Mouse (Mus musculus) neural tube, embryonic 15.5 days (tissue): ENCODE data around the gene Snd1. TPM values are rescaled to one million over a fixed set of nuclear protein-coding genes. Genes with fewer than 3 reads are reported as not detected.
A peak's percentile ranks its signal among the peaks of the same experiment; 100 is the strongest.

ENCODE experiments used
- ATAC-seq: fragments of 200-750 bp; cut with Nextera tagmentation; 2 replicates; pipeline ENCODE4 v1.8.0; 2017; ENCODE audit warnings: mild to moderate bottlenecking, moderate TSS enrichment, moderate library complexity; ENCODE audit not compliant: low FRiP score
- H3K27ac ChIP-seq: fragments of 300-500 bp; sonication (generic); replicated peaks from 2 replicates; pipeline ENCODE4 v1.5.1; 2015; ENCODE audit warnings: mild to moderate bottlenecking, inconsistent platforms
- H3K27me3 ChIP-seq: fragments of 300-500 bp; sonication (generic); replicated peaks from 2 replicates; pipeline ENCODE4 v1.6.1; 2015; ENCODE audit warnings: inconsistent platforms
- H3K36me3 ChIP-seq: fragments of 300-500 bp; sonication (generic); 2 replicates; pipeline ENCODE4 v1.6.1; 2015; ENCODE audit warnings: inconsistent platforms
- H3K4me1 ChIP-seq: fragments of 300-500 bp; sonication (generic); 2 replicates; pipeline ENCODE4 v1.6.1; 2015; ENCODE audit warnings: inconsistent platforms
- H3K4me2 ChIP-seq: fragments of 300-500 bp; sonication (generic); 2 replicates; pipeline ENCODE4 v1.6.1; 2015; ENCODE audit warnings: inconsistent platforms, mild to moderate bottlenecking, moderate library complexity
- H3K4me3 ChIP-seq: fragments of 300-500 bp; sonication (generic); replicated peaks from 2 replicates; pipeline ENCODE4 v1.5.1; 2015; ENCODE audit warnings: mild to moderate bottlenecking, inconsistent platforms
- H3K9ac ChIP-seq: fragments of 300-500 bp; sonication (generic); replicated peaks from 2 replicates; pipeline ENCODE4 v1.6.1; 2015; ENCODE audit warnings: mild to moderate bottlenecking, inconsistent platforms
- H3K9me3 ChIP-seq: fragments of 300-500 bp; sonication (generic); replicated peaks from 2 replicates; pipeline ENCODE4 v1.6.1; 2016; ENCODE audit warnings: inconsistent platforms
- WGBS: fragments of 180-500 bp; shearing (Covaris S2); methylation state at CpG from one replicate; pipeline ENCODE4 v1.1.7; 2015; ENCODE audit warnings: mixed read lengths; 5-methylcytosine and 5-hydroxymethylcytosine counted together
- polyA plus RNA-seq: library from polyadenylated mRNA; unstranded; fragments of >200 nt; fragmentation: Nextera tagmentation; extraction: Ambion mirVana; gene quantifications from 2 replicates; pipeline ENCODE4 v1.2.1, GENCODE M21; 2015

Gene Snd1
- polyA plus RNA-seq, 1 experiment from 2014 or later, result 71.1 TPM

DNA sequence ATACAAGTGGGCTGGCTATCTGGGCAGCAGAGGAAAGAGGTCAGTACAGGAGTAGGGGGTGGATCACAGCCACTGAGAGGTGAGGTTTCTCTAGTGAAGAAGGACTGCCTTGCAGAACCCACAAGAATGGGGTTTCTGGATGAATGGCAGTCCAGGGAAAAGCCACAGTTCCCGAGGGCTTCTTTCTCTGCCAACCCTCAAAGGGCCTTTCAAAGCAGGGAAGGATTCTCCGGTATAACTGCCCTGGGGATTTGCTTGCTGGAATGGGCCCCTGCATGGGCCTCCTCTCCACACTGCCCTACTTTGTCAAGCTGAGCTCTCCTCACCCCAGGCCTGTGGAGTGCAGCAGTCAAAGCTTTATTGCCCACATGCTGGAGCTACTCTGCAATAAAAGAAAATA is 378.7 kb downstream of the Snd1 start:
- Histone ChIP-seq H3K9me3 (no peaks in the 10 kb centered on the region), H3K4me2 (0 out of 2 replicates have a peak overlapping the region, but pooled peaks have one; percentile 9), H3K27ac (peak overlapping the region; percentile 69), H3K36me3 (no peaks in the 10 kb centered on the region), H3K9ac (no peak overlapping the region), H3K4me1 (peaks cover 67% of the 10 kb centered on the region), H3K4me3 (no peak overlapping the region), H3K27me3 (no peaks in the 10 kb centered on the region)
- 0 out of 2 replicates have a peak, but pooled peaks have one; percentile 40 for ATAC-seq
- 6% methylated on average over 2 of the region's 2 CpGs for WGBS

DNA sequence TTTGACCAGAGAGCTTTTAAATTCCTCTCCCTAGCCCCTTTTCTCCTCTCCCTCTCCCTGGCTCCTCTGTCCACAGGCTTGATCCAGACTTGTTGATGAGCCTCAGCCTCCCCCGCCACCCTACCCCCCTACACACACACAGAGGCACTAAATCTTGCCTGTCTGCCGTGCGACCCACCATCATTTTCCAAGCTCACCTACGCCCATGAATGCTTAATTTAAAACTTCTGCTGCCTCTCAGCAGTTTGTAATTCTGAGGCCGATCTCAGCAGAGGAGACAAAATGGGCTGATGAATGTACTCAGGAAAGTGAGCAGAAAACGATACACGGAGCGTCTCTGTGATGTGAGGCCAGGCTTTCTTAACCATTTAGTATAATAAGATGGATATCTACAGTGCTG is 379.7 kb downstream of the Snd1 start:
- ATAC-seq, result peak; percentile 42; the same call in 1 of the 2 replicates

DNA sequence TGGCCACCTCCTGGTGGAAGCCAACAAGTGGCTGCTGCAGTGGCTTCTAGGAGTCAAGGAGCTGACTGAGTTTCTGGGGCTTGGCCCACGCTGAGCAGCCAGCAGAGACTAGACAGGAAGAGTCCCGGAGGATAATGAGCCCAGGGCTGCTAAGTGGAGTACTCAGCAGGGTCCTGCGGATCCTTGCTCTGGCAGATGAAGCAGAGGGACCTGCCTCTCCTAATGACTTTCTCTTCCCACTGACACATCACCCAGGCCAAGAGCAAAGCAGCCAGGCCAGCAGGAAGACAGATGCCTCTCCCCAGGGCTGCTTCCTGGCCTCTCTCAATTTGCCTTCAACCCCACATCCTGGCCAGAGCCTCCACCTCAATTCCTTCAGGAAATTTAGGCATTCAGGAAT is 380.5 kb downstream of the Snd1 start:
- no peak for ATAC-seq
- Histone ChIP-seq H3K9me3 (no peaks in the 10 kb centered on the region), H3K4me3 (no peak overlapping the region), H3K4me1 (peaks cover 56% of the 10 kb centered on the region), H3K9ac (no peak overlapping the region), H3K36me3 (no peaks in the 10 kb centered on the region), H3K27me3 (no peaks in the 10 kb centered on the region), H3K27ac (peak overlapping the region; percentile 69), H3K4me2 (no peak overlapping the region)
- WGBS, result 6% methylated on average over 3 of the region's 3 CpGs

More for the DNA sequence above, 379.7 kb downstream of the Snd1 start:
- Histone ChIP-seq H3K9ac (no peak overlapping the region), H3K4me3 (no peak overlapping the region), H3K36me3 (no peaks in the 10 kb centered on the region), H3K4me2 (no peak overlapping the region), H3K4me1 (peaks cover 57% of the 10 kb centered on the region), H3K9me3 (no peaks in the 10 kb centered on the region), H3K27me3 (no peaks in the 10 kb centered on the region), H3K27ac (peak overlapping the region; percentile 69; the same call in 1 of the 2 replicates)
- WGBS, result 18% methylated on average over 8 of the region's 8 CpGs

DNA sequence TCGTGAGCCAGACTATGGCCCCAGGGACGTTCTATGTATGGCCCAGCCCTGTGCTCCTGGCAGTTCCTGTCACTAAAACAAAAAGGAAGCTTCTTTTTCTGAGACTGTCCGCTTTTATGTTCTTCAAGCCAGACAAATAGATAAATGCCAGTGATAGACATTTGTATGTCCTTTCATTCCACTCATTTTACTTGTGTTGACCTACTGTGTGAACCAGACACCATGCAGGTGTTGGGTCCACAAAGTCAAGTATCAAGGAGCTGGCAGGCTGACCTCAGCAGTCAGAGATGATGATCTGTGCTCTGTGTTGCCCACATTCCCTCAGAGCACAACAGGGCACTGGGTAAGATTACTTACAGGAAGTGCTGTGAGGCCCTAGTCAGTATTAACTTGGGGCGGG is 381.9 kb downstream of the Snd1 start:
- Histone ChIP-seq H3K4me3 (no peak overlapping the region), H3K27me3 (no peaks in the 10 kb centered on the region), H3K27ac (no peak overlapping the region), H3K9me3 (no peaks in the 10 kb centered on the region), H3K4me2 (no peak overlapping the region), H3K9ac (no peak overlapping the region), H3K4me1 (peaks cover 57% of the 10 kb centered on the region), H3K36me3 (no peaks in the 10 kb centered on the region)
- WGBS, result 82% methylated on average over 4 of the region's 4 CpGs
- no peak for ATAC-seq

DNA sequence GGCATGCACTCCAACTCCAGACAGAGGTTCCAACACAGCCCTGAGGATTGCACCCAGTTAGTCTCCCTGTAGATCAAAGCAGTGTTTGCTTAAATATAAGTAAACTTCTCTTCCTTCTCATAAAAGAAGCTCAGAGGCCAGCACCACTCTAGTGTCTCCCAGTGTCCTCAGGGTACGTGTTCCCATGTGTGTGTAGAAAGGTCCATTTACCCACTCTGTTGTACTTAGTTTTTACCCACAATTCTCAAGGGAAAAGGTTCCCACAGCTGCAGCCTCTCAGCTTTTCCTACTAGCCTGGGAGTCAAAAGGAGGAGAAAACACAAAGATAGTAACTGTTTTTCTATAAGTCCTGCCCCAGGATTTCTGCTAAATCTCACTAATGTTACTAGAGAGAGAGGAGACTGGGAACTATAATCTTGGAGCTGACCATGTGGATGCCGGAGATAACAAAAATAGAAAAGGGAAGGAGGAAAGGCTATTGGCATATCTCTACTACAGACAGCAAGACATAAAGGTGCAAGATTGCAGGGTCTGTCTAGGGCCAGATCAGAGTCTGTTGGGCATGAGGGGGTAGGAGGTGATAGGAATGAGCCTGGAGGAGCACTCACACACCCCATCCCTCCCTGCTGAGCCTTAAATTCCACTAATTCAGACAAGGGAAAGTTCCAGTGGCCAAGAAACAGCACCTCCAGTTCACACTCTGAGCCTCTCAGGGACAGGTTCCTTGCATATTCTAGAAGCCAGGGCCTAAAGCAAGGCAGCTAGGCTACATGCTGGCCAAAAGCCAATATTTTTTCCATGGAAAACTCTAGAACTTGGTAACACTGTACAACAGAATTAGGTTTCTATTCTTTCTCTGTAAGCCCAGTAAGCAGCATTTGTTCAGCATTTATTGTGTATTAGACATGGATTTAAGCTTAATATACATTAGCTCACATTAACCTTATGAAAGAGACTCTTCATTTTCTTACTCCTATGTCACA is 382.6 kb downstream of the Snd1 start:
- no peak overlapping the region for H3K9ac ChIP-seq
- H3K9me3 ChIP-seq, result no peaks in the 10 kb centered on the region
- no peaks in the 10 kb centered on the region for H3K27me3 ChIP-seq
- 84% methylated on average over 2 of the region's 2 CpGs for WGBS
- ATAC-seq, result no peak
- no peaks in the 10 kb centered on the region for H3K36me3 ChIP-seq
- H3K4me3 ChIP-seq, result no peak overlapping the region
- H3K4me2 ChIP-seq, result no peak overlapping the region
- peaks cover 53% of the 10 kb centered on the region for H3K4me1 ChIP-seq
- H3K27ac ChIP-seq, result no peak overlapping the region

DNA sequence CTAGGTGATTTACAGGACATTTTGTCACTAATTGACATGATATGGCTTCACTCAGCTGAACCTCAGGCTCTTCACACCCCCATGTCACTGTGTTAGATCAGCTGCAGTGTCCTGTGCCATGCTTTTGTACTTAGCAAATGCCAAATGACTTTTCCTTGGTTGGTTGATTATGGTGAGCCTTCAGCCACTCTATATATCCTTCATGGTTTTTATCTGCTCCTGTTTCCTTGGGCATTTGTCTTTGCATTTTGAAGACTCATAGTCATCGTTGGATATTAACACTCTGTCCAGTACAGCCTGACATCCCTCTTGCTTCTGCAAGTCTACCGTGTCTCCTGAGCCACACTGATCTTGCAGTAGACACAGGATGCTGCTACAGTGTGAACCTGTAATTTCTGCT is 384.2 kb downstream of the Snd1 start:
- H3K4me3 ChIP-seq, result no peak overlapping the region
- H3K4me1 ChIP-seq, result peaks cover 38% of the 10 kb centered on the region
- no peak overlapping the region for H3K4me2 ChIP-seq
- no peaks in the 10 kb centered on the region for H3K9me3 ChIP-seq
- no peak overlapping the region for H3K27ac ChIP-seq
- no peaks in the 10 kb centered on the region for H3K36me3 ChIP-seq
- ATAC-seq, result no peak
- WGBS, result 89% methylated on average over 2 of the region's 2 CpGs
- no peak overlapping the region for H3K9ac ChIP-seq
- H3K27me3 ChIP-seq, result no peaks in the 10 kb centered on the region

DNA sequence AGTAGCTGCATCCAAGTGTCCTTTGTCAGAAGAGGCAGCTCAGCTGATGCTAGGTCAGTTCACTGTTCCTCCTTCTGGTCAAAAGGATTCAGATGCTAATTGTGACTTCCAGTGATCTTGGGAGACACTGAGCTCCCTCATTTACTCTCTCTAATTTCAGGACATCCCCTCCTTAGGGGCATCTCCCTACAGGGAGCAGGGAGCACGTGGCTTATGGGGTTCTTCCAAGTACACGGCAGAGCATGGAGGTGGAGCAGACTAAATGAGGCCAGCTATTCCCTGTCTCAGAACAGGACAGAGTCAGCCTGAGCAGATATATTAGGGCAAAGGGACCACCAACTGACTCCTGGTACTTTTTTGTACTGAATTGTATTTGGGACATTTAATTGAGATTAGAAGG is 385.5 kb downstream of the Snd1 start:
- H3K36me3 ChIP-seq, result no peaks in the 10 kb centered on the region
- H3K27me3 ChIP-seq, result no peaks in the 10 kb centered on the region
- peaks cover 38% of the 10 kb centered on the region for H3K4me1 ChIP-seq
- 22% methylated on average over 2 of the region's 2 CpGs for WGBS
- H3K9me3 ChIP-seq, result no peaks in the 10 kb centered on the region
- H3K9ac ChIP-seq, result no peak overlapping the region
- H3K27ac ChIP-seq, result no peak overlapping the region
- no peak overlapping the region for H3K4me3 ChIP-seq
- H3K4me2 ChIP-seq, result no peak overlapping the region
- ATAC-seq, result no peak

DNA sequence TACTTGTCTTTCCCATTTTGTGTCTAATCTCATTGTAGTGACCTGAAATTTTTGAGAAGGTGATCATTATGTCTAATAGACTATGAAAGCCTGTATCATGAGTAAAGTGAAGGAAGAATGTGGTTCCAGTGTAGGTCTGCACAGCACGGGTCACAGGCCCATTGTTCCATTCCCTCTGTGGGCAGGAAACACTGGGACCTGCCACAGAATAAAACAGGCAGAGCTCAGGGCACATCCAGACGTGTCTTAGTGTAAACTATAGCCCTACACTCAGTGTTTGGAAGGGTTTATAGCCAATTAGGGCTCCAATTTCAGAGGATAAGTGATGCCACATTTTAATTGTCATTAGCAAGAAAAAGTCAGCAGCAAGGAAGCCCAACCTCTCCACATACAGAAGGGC is 386.0 kb downstream of the Snd1 start:
- ATAC-seq, result no peak
- H3K27ac ChIP-seq, result no peak overlapping the region
- H3K4me1 ChIP-seq, result peaks cover 40% of the 10 kb centered on the region
- H3K9me3 ChIP-seq, result no peaks in the 10 kb centered on the region
- no peaks in the 10 kb centered on the region for H3K36me3 ChIP-seq
- H3K9ac ChIP-seq, result no peak overlapping the region
- WGBS, result 31% methylated on average over 2 of the region's 2 CpGs
- no peaks in the 10 kb centered on the region for H3K27me3 ChIP-seq
- H3K4me3 ChIP-seq, result no peak overlapping the region
- no peak overlapping the region for H3K4me2 ChIP-seq

DNA sequence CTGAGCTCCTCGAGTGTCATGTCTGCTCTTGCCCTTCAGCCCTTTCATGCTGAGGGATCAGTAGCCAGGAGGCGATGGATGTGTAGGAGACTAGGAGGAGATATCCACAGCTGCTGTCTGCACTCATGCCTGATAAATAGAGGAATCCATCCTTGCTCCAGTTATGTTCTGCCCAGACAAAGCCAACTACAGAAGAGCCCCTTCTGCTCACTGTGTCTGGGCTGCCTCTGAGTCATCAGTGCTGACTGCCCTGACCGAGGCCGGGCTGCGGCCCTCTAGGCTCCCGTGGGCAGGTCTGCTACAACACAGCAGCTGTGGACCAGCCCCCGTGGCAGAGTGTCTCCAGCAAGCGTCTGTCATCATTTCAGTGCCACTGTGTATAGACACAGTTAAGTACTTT is 387.4 kb downstream of the Snd1 start:
- Histone ChIP-seq H3K27me3 (no peaks in the 10 kb centered on the region), H3K9ac (no peak overlapping the region), H3K4me3 (no peak overlapping the region), H3K4me2 (no peak overlapping the region), H3K27ac (no peak overlapping the region), H3K4me1 (peaks cover 34% of the 10 kb centered on the region), H3K9me3 (no peaks in the 10 kb centered on the region), H3K36me3 (no peaks in the 10 kb centered on the region)
- 58% methylated on average over 8 of the region's 8 CpGs for WGBS
- no peak for ATAC-seq

DNA sequence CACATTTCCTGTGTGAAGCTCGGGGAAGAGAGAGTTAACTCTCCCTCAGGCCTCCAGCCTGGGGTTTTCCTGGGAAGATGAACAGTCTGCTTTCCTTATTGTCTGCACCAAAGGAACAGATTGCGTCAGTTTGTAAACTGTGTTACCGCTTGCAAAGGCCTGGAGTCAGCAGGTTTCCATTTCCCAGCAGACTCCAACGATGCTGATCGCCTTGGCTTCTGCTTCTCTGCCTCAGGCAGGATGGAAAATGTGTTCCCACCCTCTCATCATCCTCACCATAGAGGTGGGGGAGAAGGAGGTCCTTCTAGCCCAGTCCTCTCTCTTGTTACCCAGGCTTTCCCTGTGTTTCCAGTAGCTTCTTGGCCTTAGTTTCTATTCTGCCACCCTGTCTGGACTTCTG is 389.7 kb downstream of the Snd1 start:
- Histone ChIP-seq H3K36me3 (no peaks in the 10 kb centered on the region), H3K4me3 (no peak overlapping the region), H3K9me3 (no peaks in the 10 kb centered on the region), H3K4me2 (no peak overlapping the region), H3K4me1 (peaks cover 37% of the 10 kb centered on the region), H3K9ac (0 out of 2 replicates have a peak overlapping the region, but pooled peaks have one; percentile 11), H3K27me3 (no peaks in the 10 kb centered on the region), H3K27ac (peak overlapping the region; percentile 72)
- ATAC-seq, result peak; percentile 67
- WGBS, result 13% methylated on average over 5 of the region's 5 CpGs

DNA sequence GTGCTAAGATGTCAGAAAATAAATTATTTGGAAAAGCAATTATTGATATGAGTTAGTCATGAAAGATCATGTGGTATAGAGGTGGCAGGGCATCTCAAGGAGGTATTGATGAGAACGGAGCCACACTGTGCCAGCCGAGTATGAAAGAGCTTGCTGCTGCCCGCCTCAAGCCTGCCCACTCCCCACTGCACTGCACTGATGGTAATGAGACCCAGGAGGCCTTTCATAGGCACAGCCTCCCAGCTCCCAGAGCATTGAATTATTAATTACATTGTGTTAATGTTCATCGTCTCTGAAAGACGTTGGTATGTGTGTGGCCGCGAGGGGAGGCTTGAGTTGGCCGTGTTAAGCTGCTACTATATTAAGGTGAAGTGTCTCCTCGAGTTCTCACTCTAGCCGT is 390.2 kb downstream of the Snd1 start:
- ATAC-seq, result peak; percentile 73
- Histone ChIP-seq H3K9me3 (no peaks in the 10 kb centered on the region), H3K4me2 (no peak overlapping the region), H3K27me3 (no peaks in the 10 kb centered on the region), H3K4me3 (no peak overlapping the region), H3K9ac (0 out of 2 replicates have a peak overlapping the region, but pooled peaks have one; percentile 11), H3K27ac (peak overlapping the region; percentile 72), H3K4me1 (peaks cover 35% of the 10 kb centered on the region), H3K36me3 (no peaks in the 10 kb centered on the region)
- 21% methylated on average over 10 of the region's 10 CpGs for WGBS

DNA sequence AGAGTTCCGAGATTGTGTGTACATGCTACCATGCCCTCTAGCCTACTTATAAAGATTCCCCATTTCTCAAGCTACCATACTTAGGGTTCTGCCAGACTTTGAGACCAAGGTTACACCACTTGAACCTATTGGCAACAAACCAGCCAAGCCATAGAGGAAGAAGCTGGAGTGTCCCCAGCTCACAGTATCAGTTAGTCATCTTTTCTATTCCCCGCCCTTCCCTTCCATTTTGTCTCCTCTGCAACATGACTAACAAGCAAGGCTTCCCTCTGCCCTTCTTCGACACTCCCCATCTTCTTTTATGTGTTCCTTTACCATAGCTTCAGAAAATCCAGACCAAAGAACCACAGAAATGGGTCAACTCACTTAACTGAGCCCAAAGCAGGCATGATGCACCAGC is 391.3 kb downstream of the Snd1 start:
- no peak overlapping the region for H3K9ac ChIP-seq
- peaks cover 27% of the 10 kb centered on the region for H3K4me1 ChIP-seq
- H3K36me3 ChIP-seq, result no peaks in the 10 kb centered on the region
- H3K27me3 ChIP-seq, result no peaks in the 10 kb centered on the region
- 98% methylated on average over 3 of the region's 3 CpGs for WGBS
- H3K4me2 ChIP-seq, result no peak overlapping the region
- no peak overlapping the region for H3K27ac ChIP-seq
- H3K9me3 ChIP-seq, result no peaks in the 10 kb centered on the region
- no peak overlapping the region for H3K4me3 ChIP-seq
- ATAC-seq, result no peak
